Mouse (Mus musculus): ENCODE data around the gene Erv3. TPM values are rescaled to one million over a fixed set of nuclear protein-coding genes. Genes with fewer than 3 reads are reported as not detected.

Erv3 gene
- polyA plus RNA-seq, 1 experiment from 2014 or later: not detected

GRCm38 (mm10) chr2:131895106-131895505 lies 35.6 kb upstream of the Erv3 start:
- Histone ChIP-seq H3K4me2 (no peak overlapping the region), H3K36me3 (no peaks in the 10 kb centered on the region), H3K4me1 (replicated peaks) (peaks cover 11% of the 10 kb centered on the region), H3K27ac (no peak overlapping the region), H3K27me3 (no peaks in the 10 kb centered on the region), H3K9me3 (replicated peaks) (no peaks in the 10 kb centered on the region), H3K4me3 (no peak overlapping the region), H3K9ac (no peak overlapping the region)
- ATAC-seq (replicated peaks; ENCODE audit: insufficient number of reproducible peaks, insufficient read depth, low FRiP score, low read depth): no peak
- 47% methylated on average over 2 of the region's 2 CpGs for WGBS

- ATAC-seq (replicated peaks; ENCODE audit: insufficient number of reproducible peaks, insufficient read depth, low FRiP score, low read depth): no peak
- peaks cover 18% of the 10 kb centered on the region for H3K4me1 ChIP-seq (replicated peaks)
- WGBS: 62% methylated on average over 5 of the region's 5 CpGs
- H3K9ac ChIP-seq: no peak overlapping the region
- H3K27ac ChIP-seq: peak overlapping the region; percentile 47
- no peaks in the 10 kb centered on the region for H3K36me3 ChIP-seq
- no peaks in the 10 kb centered on the region for H3K27me3 ChIP-seq
- no peak overlapping the region for H3K4me2 ChIP-seq
- no peak overlapping the region for H3K4me3 ChIP-seq
- no peaks in the 10 kb centered on the region for H3K9me3 ChIP-seq (replicated peaks)
Observed at GRCm38 (mm10) chr2:131892534-131892933, 33.0 kb upstream of the Erv3 start.

- Histone ChIP-seq H3K4me3 (no peak overlapping the region), H3K27me3 (no peaks in the 10 kb centered on the region), H3K36me3 (no peaks in the 10 kb centered on the region), H3K4me1 (replicated peaks) (peaks cover 18% of the 10 kb centered on the region), H3K9ac (no peak overlapping the region), H3K27ac (no peak overlapping the region), H3K4me2 (no peak overlapping the region), H3K9me3 (replicated peaks) (no peaks in the 10 kb centered on the region)
- 62% methylated on average over 7 of the region's 7 CpGs for WGBS
- no peak for ATAC-seq (replicated peaks; ENCODE audit: insufficient number of reproducible peaks, insufficient read depth, low FRiP score, low read depth)
Observed at GRCm38 (mm10) chr2:131888233-131888632, 28.7 kb upstream of the Erv3 start.

- peaks cover 12% of the 10 kb centered on the region for H3K4me1 ChIP-seq (replicated peaks)
- no peaks in the 10 kb centered on the region for H3K36me3 ChIP-seq
- no peak overlapping the region for H3K9ac ChIP-seq
- ATAC-seq (replicated peaks; ENCODE audit: insufficient number of reproducible peaks, insufficient read depth, low FRiP score, low read depth): no peak
- no peak overlapping the region for H3K4me3 ChIP-seq
- H3K4me2 ChIP-seq: no peak overlapping the region
- no peaks in the 10 kb centered on the region for H3K9me3 ChIP-seq (replicated peaks)
- H3K27me3 ChIP-seq: no peaks in the 10 kb centered on the region
- WGBS: 80% methylated on average over 6 of the region's 6 CpGs
- H3K27ac ChIP-seq: no peak overlapping the region
Observed at GRCm38 (mm10) chr2:131886503-131887160, 27.1 kb upstream of the Erv3 start.

- Histone ChIP-seq H3K9ac (no peak overlapping the region), H3K36me3 (no peaks in the 10 kb centered on the region), H3K27ac (no peak overlapping the region), H3K4me1 (replicated peaks) (0 out of 2 replicates have a peak, but pooled peaks cover 2% of the 10 kb centered on the region), H3K27me3 (no peaks in the 10 kb centered on the region), H3K9me3 (replicated peaks) (no peaks in the 10 kb centered on the region), H3K4me3 (no peak overlapping the region), H3K4me2 (no peak overlapping the region)
- 46% methylated on average over 2 of the region's 2 CpGs for WGBS
- no peak for ATAC-seq (replicated peaks; ENCODE audit: insufficient number of reproducible peaks, insufficient read depth, low FRiP score, low read depth)
Observed at GRCm38 (mm10) chr2:131883136-131883535, 23.6 kb upstream of the Erv3 start.

DNA sequence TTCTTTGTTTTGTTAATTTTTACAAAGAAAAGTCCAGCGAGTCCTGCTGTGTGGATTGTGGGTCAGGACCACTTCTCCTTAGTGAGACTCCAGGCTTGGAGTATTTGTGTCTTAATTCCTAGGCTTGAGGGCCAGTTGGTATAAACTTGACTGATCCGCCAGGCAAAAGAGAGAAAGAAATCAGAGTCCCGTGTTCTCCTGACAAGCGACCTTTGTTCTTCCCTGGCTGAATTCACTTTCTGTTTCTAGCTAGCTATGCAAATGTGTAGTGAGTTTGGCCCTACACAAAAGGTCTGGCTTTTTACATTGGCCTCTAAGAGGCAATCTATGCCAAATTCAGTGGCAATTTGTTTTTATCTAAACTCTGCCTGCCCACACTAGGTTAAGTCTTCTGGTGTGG lies 22.2 kb upstream of the Erv3 start:
- no peak for ATAC-seq (replicated peaks; ENCODE audit: insufficient number of reproducible peaks, insufficient read depth, low FRiP score, low read depth)
- H3K27me3 ChIP-seq: no peaks in the 10 kb centered on the region
- H3K4me2 ChIP-seq: no peak overlapping the region
- 70% methylated on average over 4 of the region's 4 CpGs for WGBS
- H3K9me3 ChIP-seq (replicated peaks): no peaks in the 10 kb centered on the region
- no peak overlapping the region for H3K27ac ChIP-seq
- no peaks in the 10 kb centered on the region for H3K36me3 ChIP-seq
- H3K4me1 ChIP-seq (replicated peaks): 0 out of 2 replicates have a peak, but pooled peaks cover 2% of the 10 kb centered on the region
- H3K4me3 ChIP-seq: no peak overlapping the region
- H3K9ac ChIP-seq: no peak overlapping the region

- Histone ChIP-seq H3K27ac (no peak overlapping the region), H3K4me2 (no peak overlapping the region), H3K9me3 (replicated peaks) (no peaks in the 10 kb centered on the region), H3K9ac (no peak overlapping the region), H3K4me1 (replicated peaks) (no peaks in the 10 kb centered on the region), H3K4me3 (no peak overlapping the region), H3K36me3 (no peaks in the 10 kb centered on the region), H3K27me3 (no peaks in the 10 kb centered on the region)
- 80% methylated on average over 7 of the region's 7 CpGs for WGBS
- ATAC-seq (replicated peaks; ENCODE audit: insufficient number of reproducible peaks, insufficient read depth, low FRiP score, low read depth): no peak
Observed at GRCm38 (mm10) chr2:131876551-131877265, 17.2 kb upstream of the Erv3 start.

DNA sequence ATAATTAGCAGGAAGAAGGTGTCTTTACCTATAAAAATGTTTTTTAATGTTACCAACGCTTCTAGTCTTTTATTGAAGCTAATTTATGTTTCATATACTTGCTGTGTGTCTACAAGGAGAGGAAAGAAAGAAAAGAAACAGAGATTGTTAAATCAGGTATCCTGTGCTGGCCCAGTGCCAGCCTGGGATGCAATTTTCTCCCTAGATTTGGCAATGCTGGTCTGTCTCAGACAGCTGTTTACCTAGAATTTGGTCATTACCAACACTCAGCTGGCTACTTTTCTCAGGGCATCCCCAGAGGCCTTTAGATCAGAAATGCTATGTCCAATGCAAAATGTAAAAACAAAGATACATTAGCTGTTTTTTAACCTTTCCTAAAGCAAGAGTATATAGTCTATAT lies 13.8 kb upstream of the Erv3 start:
- ATAC-seq (replicated peaks; ENCODE audit: insufficient number of reproducible peaks, insufficient read depth, low FRiP score, low read depth): no peak
- Histone ChIP-seq H3K4me1 (replicated peaks) (no peaks in the 10 kb centered on the region), H3K9ac (no peak overlapping the region), H3K27me3 (no peaks in the 10 kb centered on the region), H3K4me3 (no peak overlapping the region), H3K36me3 (no peaks in the 10 kb centered on the region), H3K4me2 (no peak overlapping the region), H3K27ac (no peak overlapping the region), H3K9me3 (replicated peaks) (no peaks in the 10 kb centered on the region)
- 68% methylated on average over 1 of the region's 1 CpGs for WGBS

DNA sequence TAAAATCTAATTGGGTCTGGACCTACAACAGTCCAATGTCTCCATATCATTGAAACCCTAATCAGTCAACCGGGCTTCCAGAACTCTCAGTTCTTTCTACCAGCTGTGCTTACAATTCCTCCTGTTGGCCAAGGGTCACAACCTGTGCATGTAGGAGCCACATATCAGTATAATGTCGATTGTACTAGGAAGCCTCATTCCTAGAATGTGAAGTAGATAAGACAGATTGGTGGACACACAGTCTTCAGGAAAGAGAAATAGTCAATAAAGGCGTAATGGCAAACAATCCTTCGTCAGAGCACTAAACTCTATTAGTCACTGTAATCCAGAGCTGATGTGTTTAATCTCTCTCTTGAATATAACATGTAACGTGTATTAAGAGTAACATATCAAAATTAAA lies 9.4 kb upstream of the Erv3 start:
- Histone ChIP-seq H3K27ac (no peak overlapping the region), H3K4me1 (replicated peaks) (no peaks in the 10 kb centered on the region), H3K9me3 (replicated peaks) (no peaks in the 10 kb centered on the region), H3K9ac (no peak overlapping the region), H3K27me3 (no peaks in the 10 kb centered on the region), H3K4me3 (no peak overlapping the region), H3K36me3 (no peaks in the 10 kb centered on the region), H3K4me2 (no peak overlapping the region)
- ATAC-seq (replicated peaks; ENCODE audit: insufficient number of reproducible peaks, insufficient read depth, low FRiP score, low read depth): no peak
- WGBS: 73% methylated on average over 5 of the region's 5 CpGs

GRCm38 (mm10) chr2:131866676-131867075 lies 7.1 kb upstream of the Erv3 start:
- Histone ChIP-seq H3K9ac (no peak overlapping the region), H3K4me1 (replicated peaks) (no peaks in the 10 kb centered on the region), H3K36me3 (no peaks in the 10 kb centered on the region), H3K4me2 (no peak overlapping the region), H3K27ac (no peak overlapping the region), H3K4me3 (no peak overlapping the region), H3K27me3 (no peaks in the 10 kb centered on the region), H3K9me3 (replicated peaks) (no peaks in the 10 kb centered on the region)
- no peak for ATAC-seq (replicated peaks; ENCODE audit: insufficient number of reproducible peaks, insufficient read depth, low FRiP score, low read depth)

- Histone ChIP-seq H3K4me2 (no peak overlapping the region), H3K4me3 (no peak overlapping the region), H3K9ac (no peak overlapping the region), H3K27me3 (no peaks in the 10 kb centered on the region), H3K9me3 (replicated peaks) (no peaks in the 10 kb centered on the region), H3K4me1 (replicated peaks) (no peaks in the 10 kb centered on the region), H3K36me3 (no peaks in the 10 kb centered on the region), H3K27ac (no peak overlapping the region)
- ATAC-seq (replicated peaks; ENCODE audit: insufficient number of reproducible peaks, insufficient read depth, low FRiP score, low read depth): no peak
- WGBS: 79% methylated on average over 2 of the region's 2 CpGs
Observed at GRCm38 (mm10) chr2:131864262-131864796, 4.8 kb upstream of the Erv3 start.

DNA sequence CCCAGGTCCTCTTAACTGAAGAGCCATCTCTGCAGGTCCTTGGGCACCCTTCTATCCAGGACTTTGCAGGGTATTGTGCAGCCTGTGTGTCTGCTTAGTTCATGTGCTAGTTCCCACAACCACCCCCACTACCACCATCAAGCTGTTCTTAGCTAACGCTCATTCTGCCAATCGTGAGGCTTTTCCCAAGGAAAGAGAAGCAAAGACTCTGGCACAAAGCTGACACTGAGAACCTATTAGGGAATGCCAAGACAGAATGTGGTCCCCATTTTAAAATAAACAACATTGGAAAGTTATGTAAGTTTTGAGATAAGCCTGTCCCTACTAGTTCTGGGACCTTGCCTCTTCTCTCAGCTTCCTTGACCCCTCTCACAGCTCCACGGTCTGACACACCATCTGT lies 3.9 kb upstream of the Erv3 start:
- H3K4me2 ChIP-seq: no peak overlapping the region
- H3K4me3 ChIP-seq: no peak overlapping the region
- ATAC-seq (replicated peaks; ENCODE audit: insufficient number of reproducible peaks, insufficient read depth, low FRiP score, low read depth): no peak
- H3K4me1 ChIP-seq (replicated peaks): no peaks in the 10 kb centered on the region
- H3K36me3 ChIP-seq: no peaks in the 10 kb centered on the region
- peaks cover 1% of the 10 kb centered on the region; the same call in 1 of the 2 replicates for H3K27me3 ChIP-seq
- 61% methylated on average over 3 of the region's 3 CpGs for WGBS
- H3K9me3 ChIP-seq (replicated peaks): no peaks in the 10 kb centered on the region
- H3K9ac ChIP-seq: no peak overlapping the region
- H3K27ac ChIP-seq: no peak overlapping the region

Measured in heart, embryonic 15.5 days (tissue).